Mouse (Mus musculus): ENCODE data around the gene Chmp2b. TPM values are rescaled to one million over a fixed set of nuclear protein-coding genes. Genes with fewer than 3 reads are reported as not detected.

Chmp2b gene
- polyA plus RNA-seq, 1 experiment: 25.4 TPM

DNA sequence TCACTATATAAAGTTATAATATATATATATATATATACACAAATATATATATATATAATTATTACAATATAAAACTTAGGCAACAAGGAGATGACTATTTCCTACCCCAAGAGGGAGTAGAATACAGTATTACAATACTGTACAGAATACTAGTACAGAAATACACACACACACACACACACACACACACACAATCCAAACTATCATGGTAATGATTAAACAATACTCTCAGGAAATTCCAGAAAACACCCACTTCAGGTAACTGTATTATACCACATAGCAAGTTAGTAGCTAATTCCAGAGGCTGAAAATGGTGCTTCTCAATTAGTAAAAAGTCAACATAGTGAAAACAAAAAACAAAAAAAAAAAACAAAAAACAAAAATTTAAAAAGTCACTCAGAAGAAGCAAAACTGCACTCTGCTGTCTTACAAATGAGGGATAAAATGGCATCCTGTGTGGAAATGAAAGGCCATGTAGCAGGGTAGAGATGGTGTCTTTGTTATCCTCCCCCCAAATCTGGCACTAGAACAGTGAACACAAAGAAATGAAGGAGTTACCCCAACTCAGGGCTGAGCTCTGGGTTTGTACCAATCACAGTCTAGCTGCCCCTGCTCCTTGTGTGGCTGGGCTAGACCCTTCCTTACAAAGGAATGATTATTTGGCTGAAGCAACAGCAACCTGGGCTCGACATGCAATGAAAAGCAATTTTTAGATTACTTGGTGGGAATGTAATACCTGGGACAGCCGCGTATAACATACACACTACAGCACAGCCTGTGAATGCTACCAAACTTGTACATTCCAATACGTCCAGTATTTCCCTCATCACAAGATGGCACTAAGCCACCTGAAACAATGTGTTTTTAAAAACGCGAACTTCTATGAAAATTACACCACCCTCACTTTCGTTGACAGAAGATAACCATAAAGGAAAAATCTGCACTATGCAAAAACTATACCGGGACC lies 1.2 kb downstream of the Chmp2b start:
- Histone ChIP-seq H3K4me2 (ENCODE audit: low read depth) (peak overlapping the region; percentile 76), H3K4me3 (peak overlapping the region; percentile 72), H3K79me2 (ENCODE audit: control insufficient read depth, insufficient read depth) (peaks cover 46% of the 10 kb centered on the region), H3K36me3 (ENCODE audit: control insufficient read depth, insufficient read depth) (no peaks in the 10 kb centered on the region), H3ac (ENCODE audit: control insufficient read depth, insufficient read length) (peak overlapping the region; percentile 15), H3K27me3 (ENCODE audit: control insufficient read depth, insufficient read depth, insufficient read length) (no peaks in the 10 kb centered on the region)
- TF ChIP-seq MYOD1 (IDR thresholded peaks at IDR 0.05; ENCODE audit: control insufficient read depth in 1 of 3, insufficient read length in 2 of 3, low read depth in 2 of 3) (no peak), POLR2AphosphoS2 (IDR thresholded peaks at IDR 0.05; ENCODE audit: insufficient read length, low read depth) (no peak)

DNA sequence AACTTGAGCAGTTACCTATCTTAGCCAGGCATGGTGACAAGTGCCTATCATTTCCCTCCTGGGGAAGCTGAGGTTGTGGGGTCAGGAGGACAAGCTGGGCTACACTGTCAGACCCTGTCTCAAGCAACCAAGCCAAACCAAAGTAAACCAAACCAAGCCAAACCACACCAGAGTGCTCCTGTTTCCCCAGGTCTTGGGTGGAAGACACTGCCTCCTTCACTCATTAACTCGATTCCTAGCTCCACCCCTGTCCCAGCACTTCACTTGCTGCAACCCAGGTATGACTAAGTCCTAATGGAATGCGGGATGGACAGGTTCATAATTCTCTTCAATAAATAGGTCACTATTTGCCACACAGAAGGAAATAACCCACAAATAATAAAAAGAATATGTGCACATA lies 2.9 kb downstream of the Chmp2b start:
- H3ac ChIP-seq (ENCODE audit: control insufficient read depth, insufficient read length): no peak overlapping the region
- no peak overlapping the region for H3K4me3 ChIP-seq
- H3K36me3 ChIP-seq (ENCODE audit: control insufficient read depth, insufficient read depth): no peaks in the 10 kb centered on the region
- no peaks in the 10 kb centered on the region for H3K27me3 ChIP-seq (ENCODE audit: control insufficient read depth, insufficient read depth, insufficient read length)
- H3K4me2 ChIP-seq (ENCODE audit: low read depth): no peak overlapping the region
- TF ChIP-seq TCF3 (IDR thresholded peaks at IDR 0.05; ENCODE audit: insufficient read length, low read depth) (no peak), REST (IDR thresholded peaks at IDR 0.05; ENCODE audit: insufficient read depth, insufficient read length) (no peak), MYOD1 (IDR thresholded peaks at IDR 0.05; ENCODE audit: control insufficient read depth in 1 of 3, insufficient read length in 2 of 3, low read depth in 2 of 3) (no peak), MYOG (IDR thresholded peaks at IDR 0.05; ENCODE audit: control insufficient read depth in 1 of 3, insufficient read depth in 1 of 3, insufficient read length in 2 of 3, low read depth in 2 of 3) (no peak), TCF12 (IDR thresholded peaks at IDR 0.05; ENCODE audit: insufficient read depth, poor library complexity, severe bottlenecking) (no peak), CEBPB (IDR thresholded peaks at IDR 0.05; ENCODE audit: insufficient read depth, poor library complexity, severe bottlenecking) (no peak), USF1 (IDR thresholded peaks at IDR 0.05; ENCODE audit: low read depth) (no peak), POLR2AphosphoS2 (IDR thresholded peaks at IDR 0.05; ENCODE audit: insufficient read length, low read depth) (no peak), POLR2A (IDR thresholded peaks at IDR 0.05; ENCODE audit: insufficient read length, low read depth) (no peak), SRF (IDR thresholded peaks at IDR 0.05; ENCODE audit: control insufficient read depth, insufficient read length, low read depth) (no peak), E2F4 (IDR thresholded peaks at IDR 0.05; ENCODE audit: insufficient read depth) (no peak), MAX (IDR thresholded peaks at IDR 0.05; ENCODE audit: low read depth) (no peak)
- H3K79me2 ChIP-seq (ENCODE audit: control insufficient read depth, insufficient read depth): peaks cover 54% of the 10 kb centered on the region

- Histone ChIP-seq H3K36me3 (ENCODE audit: control insufficient read depth, insufficient read depth) (no peaks in the 10 kb centered on the region), H3K4me2 (ENCODE audit: low read depth) (no peak overlapping the region), H3K27me3 (ENCODE audit: control insufficient read depth, insufficient read depth, insufficient read length) (no peaks in the 10 kb centered on the region), H3ac (ENCODE audit: control insufficient read depth, insufficient read length) (no peak overlapping the region), H3K79me2 (ENCODE audit: control insufficient read depth, insufficient read depth) (peaks cover 54% of the 10 kb centered on the region), H3K4me3 (no peak overlapping the region)
- TF ChIP-seq E2F4 (IDR thresholded peaks at IDR 0.05; ENCODE audit: insufficient read depth) (no peak), TCF3 (IDR thresholded peaks at IDR 0.05; ENCODE audit: insufficient read length, low read depth) (no peak), MYOG (IDR thresholded peaks at IDR 0.05; ENCODE audit: control insufficient read depth in 1 of 3, insufficient read depth in 1 of 3, insufficient read length in 2 of 3, low read depth in 2 of 3) (no peak), POLR2AphosphoS2 (IDR thresholded peaks at IDR 0.05; ENCODE audit: insufficient read length, low read depth) (no peak), POLR2A (IDR thresholded peaks at IDR 0.05; ENCODE audit: insufficient read length, low read depth) (no peak), MYOD1 (IDR thresholded peaks at IDR 0.05; ENCODE audit: control insufficient read depth in 1 of 3, insufficient read length in 2 of 3, low read depth in 2 of 3) (no peak), USF1 (IDR thresholded peaks at IDR 0.05; ENCODE audit: low read depth) (no peak), MAX (IDR thresholded peaks at IDR 0.05; ENCODE audit: low read depth) (no peak), SRF (IDR thresholded peaks at IDR 0.05; ENCODE audit: control insufficient read depth, insufficient read length, low read depth) (no peak), CEBPB (IDR thresholded peaks at IDR 0.05; ENCODE audit: insufficient read depth, poor library complexity, severe bottlenecking) (no peak), REST (IDR thresholded peaks at IDR 0.05; ENCODE audit: insufficient read depth, insufficient read length) (no peak), TCF12 (IDR thresholded peaks at IDR 0.05; ENCODE audit: insufficient read depth, poor library complexity, severe bottlenecking) (no peak)
Observed at GRCm38 (mm10) chr16:65557369-65557768, 5.2 kb downstream of the Chmp2b start.

DNA sequence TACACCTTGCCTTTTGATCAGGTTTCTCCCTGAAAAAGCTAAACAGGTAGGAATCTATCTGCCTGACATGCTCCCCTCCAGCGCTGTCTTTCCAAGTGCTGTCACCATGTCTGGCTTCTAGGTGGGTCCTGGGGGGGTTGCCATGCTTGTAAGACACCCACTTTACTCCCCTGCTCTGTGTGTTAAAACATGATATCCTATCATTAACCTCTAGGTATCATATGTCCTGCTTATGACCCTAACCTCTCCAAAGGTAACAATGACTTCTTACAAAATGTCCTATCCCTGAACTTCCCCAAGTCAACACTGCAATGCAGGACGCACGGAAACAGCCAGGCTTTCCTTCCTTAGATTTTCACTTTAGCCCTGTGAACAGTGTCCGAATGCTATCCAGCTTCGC lies 8.3 kb downstream of the Chmp2b start:
- TF ChIP-seq TCF12 (IDR thresholded peaks at IDR 0.05; ENCODE audit: insufficient read depth, poor library complexity, severe bottlenecking): no peak
- no peak for TF ChIP-seq E2F4 (IDR thresholded peaks at IDR 0.05; ENCODE audit: insufficient read depth)
- no peak for TF ChIP-seq CEBPB (IDR thresholded peaks at IDR 0.05; ENCODE audit: insufficient read depth, poor library complexity, severe bottlenecking)
- TF ChIP-seq POLR2AphosphoS2 (IDR thresholded peaks at IDR 0.05; ENCODE audit: insufficient read length, low read depth): no peak
- TF ChIP-seq MYOD1 (IDR thresholded peaks at IDR 0.05; ENCODE audit: control insufficient read depth in 1 of 3, insufficient read length in 2 of 3, low read depth in 2 of 3): no peak
- TF ChIP-seq MYOG (IDR thresholded peaks at IDR 0.05; ENCODE audit: control insufficient read depth in 1 of 3, insufficient read depth in 1 of 3, insufficient read length in 2 of 3, low read depth in 2 of 3): no peak
- no peak for TF ChIP-seq SRF (IDR thresholded peaks at IDR 0.05; ENCODE audit: control insufficient read depth, insufficient read length, low read depth)
- no peak for TF ChIP-seq POLR2A (IDR thresholded peaks at IDR 0.05; ENCODE audit: insufficient read length, low read depth)
- TF ChIP-seq MAX (IDR thresholded peaks at IDR 0.05; ENCODE audit: low read depth): no peak
- TF ChIP-seq TCF3 (IDR thresholded peaks at IDR 0.05; ENCODE audit: insufficient read length, low read depth): no peak
- no peak for TF ChIP-seq REST (IDR thresholded peaks at IDR 0.05; ENCODE audit: insufficient read depth, insufficient read length)
- no peak for TF ChIP-seq USF1 (IDR thresholded peaks at IDR 0.05; ENCODE audit: low read depth)
- Histone ChIP-seq H3K27me3 (ENCODE audit: control insufficient read depth, insufficient read depth, insufficient read length) (no peaks in the 10 kb centered on the region), H3K4me3 (no peak overlapping the region)

More for the DNA sequence above, 8.3 kb downstream of the Chmp2b start:
- no peak overlapping the region for H3K4me2 ChIP-seq (ENCODE audit: low read depth)
- no peaks in the 10 kb centered on the region for H3K36me3 ChIP-seq (ENCODE audit: control insufficient read depth, insufficient read depth)
- no peak overlapping the region for H3ac ChIP-seq (ENCODE audit: control insufficient read depth, insufficient read length)
- peaks cover 26% of the 10 kb centered on the region for H3K79me2 ChIP-seq (ENCODE audit: control insufficient read depth, insufficient read depth)
